Mouse (Mus musculus): ENCODE measurements at regions not wholly inside any gene's neighbourhood (a gene's known extent, or its start where the extent isn't known, plus 50 kb on each side); places are given as distances from the start of the nearest gene placed in this dataset.

DNA sequence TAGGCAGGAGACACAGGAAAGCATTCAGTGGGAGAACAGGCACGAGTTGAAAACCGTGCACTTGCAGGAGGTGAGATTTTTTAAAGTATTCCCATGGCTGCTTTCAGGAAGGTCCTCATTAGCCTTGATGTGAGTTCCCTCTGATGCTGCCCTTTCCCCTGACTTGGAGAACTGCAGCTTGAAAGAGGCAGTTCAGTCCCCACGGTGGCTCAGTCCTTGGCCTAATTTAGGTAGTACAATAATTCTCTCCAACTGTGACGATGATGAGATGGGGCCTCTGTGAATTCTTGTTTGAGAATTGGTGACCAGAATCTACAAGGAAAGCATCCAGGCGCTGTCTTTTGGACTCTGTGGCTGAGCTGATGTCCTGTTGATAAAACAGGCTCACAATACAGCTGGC, 298.5 kb upstream of the Gcfc2 start:
- Histone ChIP-seq H3K36me3 (replicated peaks; ENCODE audit: low read length) (no peaks in the 10 kb centered on the region), H3K27me3 (replicated peaks) (no peaks in the 10 kb centered on the region), H3K9me3 (no peaks in the 10 kb centered on the region; the same call in 1 of the 2 replicates), H3K4me3 (replicated peaks) (no peak overlapping the region), H3K4me1 (no peaks in the 10 kb centered on the region)
- TF ChIP-seq FLI1 (IDR thresholded peaks at IDR 0.05; ENCODE audit: low read length): no peak
- TF ChIP-seq GATA1 (IDR thresholded peaks at IDR 0.05; ENCODE audit: borderline replicate concordance, low read length): no peak

DNA sequence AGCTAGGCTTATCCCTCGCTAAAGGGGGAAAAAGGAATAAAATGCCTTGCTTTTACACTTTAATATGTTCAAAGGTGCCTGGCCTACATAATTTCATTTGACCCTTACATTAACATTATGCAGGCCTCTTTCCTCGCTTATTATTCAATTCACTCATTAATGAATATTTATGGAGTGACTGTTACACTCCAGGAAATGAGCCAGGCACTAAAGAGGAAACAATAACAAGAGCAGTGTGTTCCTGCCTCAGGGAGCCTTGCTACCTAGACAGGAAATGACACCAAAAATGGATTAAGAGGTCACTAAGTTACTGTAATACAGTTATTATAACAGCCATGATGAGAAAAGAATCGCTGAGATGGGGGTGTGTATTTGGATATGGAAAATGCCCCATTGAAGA, 289.9 kb upstream of the Gcfc2 start:
- Histone ChIP-seq H3K4me3 (replicated peaks) (no peak overlapping the region), H3K4me1 (no peaks in the 10 kb centered on the region), H3K9me3 (no peaks in the 10 kb centered on the region), H3K27me3 (replicated peaks) (no peaks in the 10 kb centered on the region), H3K36me3 (replicated peaks; ENCODE audit: low read length) (no peaks in the 10 kb centered on the region)
- no peak for TF ChIP-seq GATA1 (IDR thresholded peaks at IDR 0.05; ENCODE audit: borderline replicate concordance, low read length)
- no peak for TF ChIP-seq FLI1 (IDR thresholded peaks at IDR 0.05; ENCODE audit: low read length)

DNA sequence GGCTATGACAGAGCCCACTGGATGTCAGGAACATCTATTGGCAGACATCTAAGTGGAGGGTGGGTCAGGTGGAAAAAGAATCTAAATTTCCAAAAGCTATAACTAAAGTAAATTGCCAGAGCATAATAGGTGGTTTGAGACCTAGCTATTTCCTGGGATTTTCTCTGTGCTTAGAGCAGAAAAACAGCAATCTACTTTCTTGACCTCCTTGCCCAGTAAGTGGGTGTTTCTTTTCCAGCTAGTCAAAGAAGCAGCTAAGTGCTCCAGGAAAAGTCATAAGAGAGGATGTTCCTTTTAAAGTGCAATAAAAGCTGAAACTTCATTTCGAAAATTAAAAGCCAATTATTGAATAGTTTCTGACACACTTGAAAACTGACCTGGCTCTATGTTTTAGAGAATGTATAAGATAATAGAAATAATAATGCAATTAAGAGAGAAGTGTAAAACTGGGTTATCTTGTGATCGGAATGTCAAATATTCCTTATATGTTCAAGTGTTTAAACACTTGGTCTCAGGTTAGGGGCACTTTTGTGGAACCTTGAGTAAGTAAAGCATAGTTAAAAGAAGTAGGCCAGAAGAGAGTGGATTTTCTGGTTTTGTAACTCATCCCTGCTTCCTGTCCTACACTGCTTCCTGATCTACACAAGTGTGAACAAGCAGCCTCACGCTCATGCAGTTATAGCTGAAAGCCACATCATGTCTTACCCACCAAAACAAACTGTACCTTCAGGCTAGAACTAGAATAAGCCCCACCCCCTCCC, 275.7 kb upstream of the Gcfc2 start:
- H3K27me3 ChIP-seq (replicated peaks): no peaks in the 10 kb centered on the region
- H3K4me3 ChIP-seq (replicated peaks): no peak overlapping the region
- H3K36me3 ChIP-seq (replicated peaks; ENCODE audit: low read length): no peaks in the 10 kb centered on the region
- H3K4me1 ChIP-seq: no peaks in the 10 kb centered on the region
- TF ChIP-seq FLI1 (IDR thresholded peaks at IDR 0.05; ENCODE audit: low read length) (no peak), GATA1 (IDR thresholded peaks at IDR 0.05; ENCODE audit: borderline replicate concordance, low read length) (no peak)
- H3K9me3 ChIP-seq: peaks cover 9% of the 10 kb centered on the region; the same call in 1 of the 2 replicates

DNA sequence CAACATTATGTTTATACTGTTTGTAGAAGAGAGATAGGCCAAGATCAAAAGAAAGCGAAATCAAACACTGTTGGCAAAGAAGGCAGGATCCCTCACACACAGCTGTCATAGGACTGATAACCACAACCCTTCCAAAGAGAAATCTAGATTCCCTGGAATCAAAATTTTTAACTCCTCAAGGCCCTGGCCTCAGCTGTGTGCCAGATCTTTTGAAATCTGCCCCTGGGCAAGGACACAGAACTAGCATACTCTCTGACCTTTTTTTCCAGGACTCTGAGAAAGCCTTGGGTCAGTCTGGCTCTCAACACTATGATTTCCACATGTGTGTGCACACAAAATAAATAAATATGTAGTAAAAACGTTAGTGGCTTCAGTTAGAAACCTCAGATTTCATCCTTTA, 271.6 kb upstream of the Gcfc2 start:
- no peaks in the 10 kb centered on the region for H3K9me3 ChIP-seq
- H3K27me3 ChIP-seq (replicated peaks): no peaks in the 10 kb centered on the region
- H3K4me1 ChIP-seq: no peaks in the 10 kb centered on the region
- TF ChIP-seq FLI1 (IDR thresholded peaks at IDR 0.05; ENCODE audit: low read length) (no peak), GATA1 (IDR thresholded peaks at IDR 0.05; ENCODE audit: borderline replicate concordance, low read length) (no peak)
- no peak overlapping the region for H3K4me3 ChIP-seq (replicated peaks)
- no peaks in the 10 kb centered on the region for H3K36me3 ChIP-seq (replicated peaks; ENCODE audit: low read length)

DNA sequence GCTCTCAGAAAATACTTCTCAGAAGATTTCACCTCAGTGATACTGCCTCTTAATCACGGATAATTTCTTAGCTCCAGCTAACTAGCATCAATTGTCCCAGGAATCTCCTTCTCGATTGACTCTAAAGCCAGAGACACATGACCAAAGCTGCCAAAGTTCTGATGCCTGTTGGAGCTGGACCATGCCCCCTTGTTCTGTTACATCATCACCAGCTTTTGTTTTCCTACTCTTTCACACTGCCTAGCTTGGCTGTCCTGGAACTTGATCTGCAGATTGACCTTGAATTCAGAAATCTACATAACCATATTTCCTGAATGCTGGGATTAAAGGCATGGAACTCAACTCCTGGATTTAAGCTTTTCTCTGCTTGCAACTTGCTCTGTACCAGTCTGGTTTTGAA, 268.3 kb upstream of the Gcfc2 start:
- TF ChIP-seq GATA1 (IDR thresholded peaks at IDR 0.05; ENCODE audit: borderline replicate concordance, low read length) (no peak), FLI1 (IDR thresholded peaks at IDR 0.05; ENCODE audit: low read length) (no peak)
- no peaks in the 10 kb centered on the region for H3K4me1 ChIP-seq
- H3K9me3 ChIP-seq: peaks cover 4% of the 10 kb centered on the region; the same call in 1 of the 2 replicates
- H3K4me3 ChIP-seq (replicated peaks): no peak overlapping the region
- no peaks in the 10 kb centered on the region for H3K36me3 ChIP-seq (replicated peaks; ENCODE audit: low read length)
- no peaks in the 10 kb centered on the region for H3K27me3 ChIP-seq (replicated peaks)

DNA sequence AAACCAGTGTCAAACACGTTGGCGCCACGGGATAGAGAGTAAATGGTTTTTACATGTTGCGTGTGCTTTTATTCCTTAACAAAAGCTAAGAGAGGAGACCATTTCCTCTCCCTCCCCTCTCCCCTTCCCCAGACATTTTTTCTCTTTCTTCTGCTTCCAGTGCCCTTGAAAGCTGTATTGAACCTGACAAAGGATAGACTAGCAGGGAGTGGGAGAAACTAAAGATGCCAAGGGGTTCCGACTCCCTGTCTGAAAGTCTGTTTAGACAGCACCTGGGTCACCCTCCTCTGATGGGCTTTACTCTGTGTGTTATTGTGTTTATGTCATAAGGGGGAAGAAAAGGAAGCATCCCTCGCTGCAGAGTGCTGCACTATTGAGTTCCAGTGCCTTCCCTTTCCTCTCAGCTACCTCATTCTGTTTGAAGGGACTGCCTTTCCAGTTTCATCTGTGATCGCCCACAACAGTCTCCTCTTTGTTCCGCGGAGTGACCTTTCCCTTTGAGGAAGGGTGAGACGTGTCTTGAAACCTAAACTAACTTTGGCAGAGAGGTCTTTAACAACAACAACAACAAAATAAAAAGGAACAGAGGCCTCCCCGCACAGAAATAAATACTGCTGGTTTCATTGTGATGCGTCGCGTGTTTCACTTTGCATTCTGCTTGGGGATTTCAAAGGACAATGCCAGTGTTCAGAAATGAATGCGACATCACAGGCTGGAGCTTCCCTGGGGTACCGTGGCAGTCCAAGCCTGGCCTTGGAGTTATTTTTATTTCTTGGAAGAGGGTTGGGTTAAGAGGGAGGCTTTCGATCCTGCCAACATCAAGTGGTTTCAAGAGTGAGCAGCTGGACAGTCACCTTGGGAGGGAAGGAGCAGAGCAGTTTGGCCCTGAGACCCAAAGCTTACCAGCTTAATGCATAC, 262.7 kb upstream of the Gcfc2 start:
- Histone ChIP-seq H3K36me3 (replicated peaks; ENCODE audit: low read length) (no peaks in the 10 kb centered on the region), H3K9me3 (peaks cover 13% of the 10 kb centered on the region), H3K4me1 (no peaks in the 10 kb centered on the region), H3K4me3 (replicated peaks) (no peak overlapping the region), H3K27me3 (replicated peaks) (no peaks in the 10 kb centered on the region)
- no peak for TF ChIP-seq GATA1 (IDR thresholded peaks at IDR 0.05; ENCODE audit: borderline replicate concordance, low read length)
- TF ChIP-seq FLI1 (IDR thresholded peaks at IDR 0.05; ENCODE audit: low read length): no peak

DNA sequence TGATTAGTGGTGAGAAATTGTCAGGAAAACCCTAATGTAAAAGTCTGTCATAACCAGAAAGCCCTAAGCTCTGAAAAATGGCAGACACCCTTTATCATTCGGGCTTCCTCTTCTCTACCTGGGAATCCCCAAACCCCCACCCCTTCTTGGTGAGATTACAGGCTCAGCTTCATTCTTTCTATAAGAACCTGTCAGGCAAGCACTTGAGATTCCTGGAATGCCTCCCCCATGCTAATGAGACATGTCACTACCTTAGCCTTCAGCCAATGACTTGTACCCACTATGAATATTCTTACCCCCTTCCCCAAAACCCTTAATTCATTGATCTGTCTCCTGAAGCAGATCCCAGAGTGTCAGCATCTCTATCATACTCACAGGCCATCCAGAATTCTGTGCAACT, 254.5 kb upstream of the Gcfc2 start:
- H3K4me3 ChIP-seq (replicated peaks): no peak overlapping the region
- no peaks in the 10 kb centered on the region for H3K36me3 ChIP-seq (replicated peaks; ENCODE audit: low read length)
- TF ChIP-seq GATA1 (IDR thresholded peaks at IDR 0.05; ENCODE audit: borderline replicate concordance, low read length) (no peak), FLI1 (IDR thresholded peaks at IDR 0.05; ENCODE audit: low read length) (no peak)
- no peaks in the 10 kb centered on the region for H3K27me3 ChIP-seq (replicated peaks)
- no peaks in the 10 kb centered on the region for H3K4me1 ChIP-seq
- no peaks in the 10 kb centered on the region for H3K9me3 ChIP-seq

GRCm38 (mm10) chr6:81673316-81673715, 250.2 kb upstream of the Gcfc2 start:
- no peak overlapping the region for H3K4me3 ChIP-seq (replicated peaks)
- H3K9me3 ChIP-seq: no peaks in the 10 kb centered on the region
- TF ChIP-seq GATA1 (IDR thresholded peaks at IDR 0.05; ENCODE audit: borderline replicate concordance, low read length) (no peak), FLI1 (IDR thresholded peaks at IDR 0.05; ENCODE audit: low read length) (no peak)
- H3K27me3 ChIP-seq (replicated peaks): no peaks in the 10 kb centered on the region
- H3K4me1 ChIP-seq: no peaks in the 10 kb centered on the region
- H3K36me3 ChIP-seq (replicated peaks; ENCODE audit: low read length): no peaks in the 10 kb centered on the region

DNA sequence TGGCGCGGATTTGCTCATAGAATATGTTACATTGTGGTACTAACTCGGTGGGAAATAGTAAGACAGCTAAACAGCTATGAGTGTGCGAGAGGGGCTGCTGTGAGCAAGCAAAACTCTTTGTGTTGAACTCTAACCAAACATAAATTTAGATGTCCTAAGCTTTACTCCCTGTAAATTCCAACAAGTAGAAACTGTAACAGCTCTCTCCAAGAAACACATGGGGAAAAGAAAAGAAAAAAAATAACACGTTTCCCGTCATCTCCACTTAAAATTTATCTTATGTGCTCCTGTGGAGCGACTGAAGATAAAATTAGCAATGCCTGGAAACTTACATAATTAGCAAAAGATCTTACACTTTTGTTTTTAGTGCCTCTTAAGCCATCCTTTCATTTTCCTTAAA, 226.2 kb upstream of the Gcfc2 start:
- H3K4me1 ChIP-seq: no peaks in the 10 kb centered on the region
- H3K4me3 ChIP-seq (replicated peaks): no peak overlapping the region
- TF ChIP-seq GATA1 (IDR thresholded peaks at IDR 0.05; ENCODE audit: borderline replicate concordance, low read length) (no peak), FLI1 (IDR thresholded peaks at IDR 0.05; ENCODE audit: low read length) (no peak)
- no peaks in the 10 kb centered on the region for H3K27me3 ChIP-seq (replicated peaks)
- H3K9me3 ChIP-seq: peaks cover 4% of the 10 kb centered on the region; the same call in 1 of the 2 replicates
- H3K36me3 ChIP-seq (replicated peaks; ENCODE audit: low read length): no peaks in the 10 kb centered on the region

DNA sequence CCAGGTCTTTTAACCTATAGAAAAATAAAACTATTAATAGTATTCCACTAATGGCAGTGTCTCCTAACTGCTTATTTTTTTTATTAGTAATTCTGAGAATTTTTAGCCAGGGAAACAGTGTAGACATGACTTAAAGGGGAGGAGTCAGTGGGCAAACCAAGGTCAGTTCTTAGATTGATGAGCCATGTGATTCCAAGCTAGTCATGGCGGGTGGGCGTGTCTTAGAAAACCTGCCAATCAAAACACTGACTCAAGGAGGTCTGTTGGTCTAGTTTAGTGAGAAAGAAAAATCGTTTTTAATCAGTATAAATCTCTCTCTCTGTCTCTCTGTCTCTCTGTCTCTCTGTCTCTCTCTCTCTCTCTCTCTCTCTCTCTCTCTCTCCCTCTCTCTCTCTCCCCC, 225.3 kb upstream of the Gcfc2 start:
- Histone ChIP-seq H3K9me3 (peaks cover 4% of the 10 kb centered on the region; the same call in 1 of the 2 replicates), H3K27me3 (replicated peaks) (no peaks in the 10 kb centered on the region), H3K36me3 (replicated peaks; ENCODE audit: low read length) (no peaks in the 10 kb centered on the region), H3K4me1 (no peaks in the 10 kb centered on the region), H3K4me3 (replicated peaks) (no peak overlapping the region)
- no peak for TF ChIP-seq GATA1 (IDR thresholded peaks at IDR 0.05; ENCODE audit: borderline replicate concordance, low read length)
- no peak for TF ChIP-seq FLI1 (IDR thresholded peaks at IDR 0.05; ENCODE audit: low read length)
